ENCODE assay signal across 15 mouse cellular contexts in the genomic region with DNA sequence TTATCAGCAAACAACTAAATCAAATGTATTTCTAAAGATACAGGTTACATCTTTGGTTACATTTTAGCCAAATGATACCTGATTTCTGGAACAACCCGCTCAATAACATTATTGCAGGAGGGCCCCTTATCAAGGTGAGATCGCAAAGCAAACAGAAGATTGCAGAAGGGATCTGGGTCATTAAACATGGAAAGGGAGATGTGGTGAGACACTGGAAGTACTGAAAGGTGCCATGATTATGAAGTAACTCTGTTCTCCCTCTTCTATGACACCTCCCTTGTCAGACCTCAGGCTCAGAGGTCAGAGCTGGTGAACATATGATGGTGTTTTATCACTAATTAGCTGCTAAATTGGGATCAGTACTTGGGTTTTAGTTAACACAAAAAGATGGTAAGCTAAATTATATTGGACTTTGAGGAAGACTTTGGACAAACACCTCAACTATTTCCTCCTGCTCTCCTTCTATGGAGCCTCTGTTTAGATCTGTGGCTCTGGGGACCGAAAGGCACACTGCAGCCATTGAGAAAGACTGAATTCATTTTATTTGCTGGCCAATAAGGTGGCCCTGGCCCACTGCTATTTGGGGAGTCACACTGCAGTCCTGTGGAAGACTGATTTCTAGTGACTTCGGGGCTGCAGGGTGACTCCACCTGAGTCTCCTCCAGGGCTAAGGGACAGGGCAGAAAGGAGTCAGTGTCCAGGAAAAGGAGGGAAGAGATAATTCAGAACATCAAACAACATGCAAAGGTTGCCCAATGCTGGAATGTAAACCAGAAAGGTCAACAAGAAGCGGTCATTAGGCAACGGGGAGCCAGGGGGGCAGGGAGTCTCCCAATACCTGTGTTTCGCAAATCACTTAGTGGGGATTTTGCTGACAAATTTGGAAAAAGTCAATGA.
"Had no signal": no experiment of that assay in that cellular context is flagged by ENCODE, and none has a peak within 500 bp of the region (broad histone marks: within the 10 kb centered on the region; RNA-seq: fewer than 3 reads in every experiment).

No protein-coding gene starts in this region.

- H3K9me3 ChIP-seq: kidney, embryonic 15.5 days; limb, embryonic 15.5 days; lung, embryonic 15.5 days; midbrain, embryonic 13.5 days; neural tube, embryonic 15.5 days had no signal

- H3K4me1 ChIP-seq: lung, embryonic 15.5 days; megakaryocyte, embryonic 14.5 days had no signal

- ATAC-seq: midbrain, embryonic 13.5 days had no signal

- DNase-seq: kidney, adult 18-20 months; kidney, postnatal 25 days; lung, postnatal 14 days; right cerebral cortex, adult 18-20 months; thymus, postnatal 4 days had no signal

- H3K9ac ChIP-seq: kidney, embryonic 15.5 days; limb, embryonic 15.5 days; lung, embryonic 15.5 days; midbrain, embryonic 13.5 days; neural tube, embryonic 15.5 days had no signal

- H3K27me3 ChIP-seq: limb, embryonic 15.5 days; midbrain, embryonic 13.5 days; neural tube, embryonic 15.5 days had no signal

- H3K36me3 ChIP-seq: kidney, embryonic 15.5 days; limb, embryonic 15.5 days; lung, embryonic 15.5 days; midbrain, embryonic 13.5 days; neural tube, embryonic 15.5 days had no signal

- H3K4me2 ChIP-seq: kidney, embryonic 15.5 days; limb, embryonic 15.5 days; lung, embryonic 15.5 days; midbrain, embryonic 13.5 days; neural tube, embryonic 15.5 days had no signal

- H3K4me3 ChIP-seq: kidney, embryonic 15.5 days; left cerebral cortex, adult 2 months; limb, embryonic 15.5 days; lung, embryonic 15.5 days; megakaryocyte, embryonic 14.5 days; midbrain, embryonic 13.5 days; myocyte; neural tube, embryonic 15.5 days had no signal

- H3K27ac ChIP-seq: kidney, embryonic 15.5 days; left cerebral cortex, adult 2 months; limb, embryonic 15.5 days; lung, embryonic 15.5 days; macrophage; midbrain, embryonic 13.5 days; neural tube, embryonic 15.5 days; stomach, postnatal 0 days had no signal
